Mouse (Mus musculus): Measurements from ENCODE around the gene Cyp4f16.

- no peak for TF ChIP-seq CTCF (IDR thresholded peaks at IDR 0.05; ENCODE audit: low read depth)
- no peak for TF ChIP-seq EP300 (IDR thresholded peaks at IDR 0.05; ENCODE audit: low read depth)
Observed at GRCm38 (mm10) chr17:32522816-32523215, 13.5 kb upstream of the Cyp4f16 start.

Data from liver, embryonic 14.5 days (tissue).